Mouse (Mus musculus) testis, adult 2 months (tissue): ENCODE measurements around the gene Snd1.

Experiments
- CTCF ChIP-seq: fragments of 200-500 bp; IDR thresholded peaks from 2 replicates; pipeline ENCODE4 v1.5.1; 2012; ENCODE audit warnings: low read depth, mild to moderate bottlenecking, inconsistent platforms, low read length, moderate library complexity; ENCODE audit not compliant: control insufficient read depth, insufficient read depth, insufficient replicate concordance
- POLR2A ChIP-seq: fragments of 200-500 bp; IDR thresholded peaks from 2 replicates; pipeline ENCODE4 v1.6.1; 2012; ENCODE audit warnings: low read depth, mild to moderate bottlenecking, inconsistent platforms, low read length, moderate library complexity; ENCODE audit not compliant: control insufficient read depth

DNA sequence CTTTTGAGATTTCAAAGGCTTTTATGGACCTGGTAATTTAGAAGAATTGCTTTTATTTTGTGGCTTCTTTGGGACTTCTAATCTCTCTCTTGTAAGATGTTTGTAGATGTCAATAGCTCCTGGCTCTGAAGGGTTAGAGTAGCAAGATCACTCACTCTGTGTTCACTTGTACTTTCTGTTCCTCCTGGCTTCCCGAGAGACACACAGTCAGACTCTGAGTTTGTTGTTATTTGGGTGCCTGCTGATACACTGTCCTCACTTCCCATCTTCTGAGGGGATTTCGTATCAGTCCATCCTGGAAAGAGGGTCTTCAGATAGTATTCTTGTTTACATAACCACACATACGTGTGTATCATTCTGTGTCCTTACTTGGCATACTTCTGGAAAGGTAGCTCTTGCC is 148.0 kb downstream of the Snd1 start:
- no peak for TF ChIP-seq POLR2A
- TF ChIP-seq CTCF, result no peak
